Mouse (Mus musculus) cerebellum, postnatal 4 days (tissue): ENCODE measurements around the gene Vmn1r30.

Experiments
- DNase-seq, 2 experiments: peaks; one replicate each; pipeline ENCODE4 v3.0.0; 2022; ENCODE audit warnings: low spot score in 2 of 2, mixed read lengths in 1 of 2

Gene Vmn1r30

DNA sequence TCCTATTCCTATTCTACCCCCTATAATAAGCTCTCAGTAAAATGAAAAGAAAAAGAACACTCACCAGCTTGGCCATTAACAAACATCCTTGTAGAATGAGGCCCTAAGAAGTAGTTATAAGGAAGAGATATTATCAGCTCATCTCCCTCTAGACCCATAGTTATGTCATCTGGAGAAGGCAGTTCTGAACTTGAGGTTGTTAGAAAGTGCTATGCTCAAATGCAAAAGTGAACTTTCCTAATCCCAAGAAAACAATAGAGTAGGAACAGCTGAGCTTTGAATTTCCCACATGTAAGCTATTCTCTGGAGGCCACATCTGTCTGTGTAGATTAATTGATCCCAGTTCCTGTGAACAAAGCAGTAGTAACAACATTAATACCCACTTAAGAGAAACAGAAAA lies at the start of gene Vmn1r30:
Vmn1r30 (minus strand) TSS at position 101 of the 400 bp plus-strand sequence.
- DNase-seq: no peak

DNA sequence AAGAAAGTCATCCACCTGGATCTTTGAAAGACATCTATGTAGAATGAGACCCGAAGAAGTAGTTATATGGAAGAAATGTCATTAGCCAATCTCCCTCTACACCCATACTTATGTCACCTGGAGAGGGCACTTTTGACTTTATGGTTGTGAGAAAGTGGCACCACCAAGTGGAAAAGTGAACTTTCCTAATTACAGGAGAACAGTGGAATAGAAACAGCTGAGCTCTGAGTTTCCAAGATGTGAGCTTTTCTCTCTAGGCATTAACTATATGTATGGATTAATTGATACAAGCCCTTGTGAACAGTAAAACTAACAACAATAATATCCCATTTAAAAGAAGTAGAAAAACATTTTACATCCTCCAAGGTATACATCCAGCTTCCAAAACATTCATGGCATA lies 32.0 kb upstream of the Vmn1r30 start, which contains the start of gene Vmn1r31:
Vmn1r31 (minus strand) TSS at position 101 of the 400 bp plus-strand sequence.
- no peak for DNase-seq
